ENCODE assay signal across 24 mouse cellular contexts in genomic region chr1:151964811-151965210, GRCm38 (mm10).
"Had no signal": no experiment of that assay in that cellular context is flagged by ENCODE, and none has a peak within 500 bp of the region (broad histone marks: within the 10 kb centered on the region; RNA-seq: fewer than 3 reads in every experiment).

No protein-coding gene starts in this region.

- H3K27ac ChIP-seq: heart, adult 2 months; hindbrain, embryonic 10.5 days; hindbrain, embryonic 12.5 days; hindbrain, embryonic 15.5 days; intestine, embryonic 15.5 days; layer of hippocampus, adult 2 months; limb, embryonic 13.5 days; limb, embryonic 15.5 days; liver, embryonic 12.5 days; liver, embryonic 14.5 days had no signal

- H3K4me3 ChIP-seq: heart, adult 2 months; heart, embryonic 12.5 days; hindbrain, embryonic 10.5 days; hindbrain, embryonic 12.5 days; hindbrain, embryonic 15.5 days; intestine, embryonic 15.5 days; layer of hippocampus, adult 2 months; limb, embryonic 13.5 days; limb, embryonic 15.5 days; liver, embryonic 12.5 days had no signal

- H3K4me2 ChIP-seq: heart, embryonic 12.5 days; hindbrain, embryonic 12.5 days; hindbrain, embryonic 15.5 days; intestine, embryonic 15.5 days; limb, embryonic 13.5 days; limb, embryonic 15.5 days; liver, embryonic 12.5 days had no signal

- H3K36me3 ChIP-seq: hindbrain, embryonic 12.5 days; hindbrain, embryonic 15.5 days; intestine, embryonic 15.5 days; limb, embryonic 15.5 days; liver, embryonic 12.5 days had no signal

- DNase-seq: gastrocnemius, postnatal 14 days; gastrocnemius, postnatal 36 days; heart, adult 2 months; heart, postnatal 10 days; heart, postnatal 4 days; kidney, adult 18-20 months; kidney, adult 8-10 months; kidney, postnatal 10 days; kidney, postnatal 25 days; kidney, postnatal 4 days; layer of hippocampus, postnatal 36 days; left cerebral cortex, postnatal 4 days had no signal

- ATAC-seq: inflammation-experienced regulatory T-cells, adult 6 months; intestine, embryonic 15.5 days; intestine, postnatal 0 days; liver, embryonic 12.5 days had no signal

- H3K27me3 ChIP-seq: heart, embryonic 12.5 days; hindbrain, embryonic 12.5 days; hindbrain, embryonic 15.5 days; intestine, embryonic 15.5 days; limb, embryonic 13.5 days; limb, embryonic 15.5 days; liver, embryonic 12.5 days had no signal

- H3K9ac ChIP-seq: heart, embryonic 12.5 days; hindbrain, embryonic 12.5 days; hindbrain, embryonic 15.5 days; intestine, embryonic 15.5 days; limb, embryonic 13.5 days; limb, embryonic 15.5 days; liver, embryonic 12.5 days; liver, embryonic 14.5 days had no signal

- H3K4me1 ChIP-seq: liver, embryonic 12.5 days had no signal

- H3K9me3 ChIP-seq: heart, embryonic 12.5 days; hindbrain, embryonic 10.5 days; hindbrain, embryonic 12.5 days; hindbrain, embryonic 15.5 days; intestine, embryonic 15.5 days; limb, embryonic 15.5 days; liver, embryonic 12.5 days had no signal
